Mouse (Mus musculus) 3T3-L1 (cell line): ENCODE data around the gene Ube2j2.

Experiments
- DNase-seq: peaks from one replicate; pipeline ENCODE4 v3.0.0-alpha.2; 2015; ENCODE audit warnings: low read depth, low spot score

Gene Ube2j2

DNA sequence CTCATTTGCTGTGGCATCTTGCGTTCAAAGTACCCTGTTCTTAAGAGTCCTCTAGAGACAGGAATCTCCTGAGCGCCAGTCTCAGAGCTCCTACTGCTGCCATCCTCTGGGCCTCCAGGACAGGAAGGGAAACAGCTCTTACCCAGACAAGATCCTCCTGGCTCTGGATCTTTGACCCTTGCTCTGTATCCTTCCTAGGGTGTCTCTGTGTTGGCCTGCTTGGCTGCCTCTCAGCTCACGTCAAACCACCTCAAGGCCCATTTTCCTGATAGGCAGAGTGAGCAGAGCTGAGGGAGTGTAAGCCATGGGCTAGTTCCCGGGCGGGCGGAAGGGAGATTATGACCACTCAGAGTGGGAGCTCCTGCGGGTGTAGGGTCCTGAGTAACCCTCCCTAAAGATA is 19.5 kb downstream of the Ube2j2 start:
- DNase-seq, result no peak

DNA sequence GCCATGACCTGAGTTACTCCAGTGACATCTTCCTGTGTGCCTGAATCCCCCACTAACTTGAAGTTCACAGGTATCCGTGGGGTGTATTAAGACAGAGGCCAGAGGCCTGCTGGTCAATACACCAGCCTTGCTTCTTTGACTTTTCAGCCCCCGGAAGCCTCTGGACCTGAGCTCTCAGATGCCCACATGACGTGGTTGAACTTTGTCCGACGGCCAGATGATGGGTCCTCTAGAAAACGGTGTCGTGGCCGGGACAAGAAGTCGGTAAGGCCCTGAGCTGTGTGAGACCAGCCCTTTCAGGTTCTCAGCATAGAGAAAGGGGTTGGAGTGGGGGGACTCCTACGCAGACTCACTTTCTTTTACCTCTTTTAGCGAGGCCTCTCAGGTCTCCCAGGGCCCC is 20.8 kb downstream of the Ube2j2 start:
- no peak for DNase-seq

DNA sequence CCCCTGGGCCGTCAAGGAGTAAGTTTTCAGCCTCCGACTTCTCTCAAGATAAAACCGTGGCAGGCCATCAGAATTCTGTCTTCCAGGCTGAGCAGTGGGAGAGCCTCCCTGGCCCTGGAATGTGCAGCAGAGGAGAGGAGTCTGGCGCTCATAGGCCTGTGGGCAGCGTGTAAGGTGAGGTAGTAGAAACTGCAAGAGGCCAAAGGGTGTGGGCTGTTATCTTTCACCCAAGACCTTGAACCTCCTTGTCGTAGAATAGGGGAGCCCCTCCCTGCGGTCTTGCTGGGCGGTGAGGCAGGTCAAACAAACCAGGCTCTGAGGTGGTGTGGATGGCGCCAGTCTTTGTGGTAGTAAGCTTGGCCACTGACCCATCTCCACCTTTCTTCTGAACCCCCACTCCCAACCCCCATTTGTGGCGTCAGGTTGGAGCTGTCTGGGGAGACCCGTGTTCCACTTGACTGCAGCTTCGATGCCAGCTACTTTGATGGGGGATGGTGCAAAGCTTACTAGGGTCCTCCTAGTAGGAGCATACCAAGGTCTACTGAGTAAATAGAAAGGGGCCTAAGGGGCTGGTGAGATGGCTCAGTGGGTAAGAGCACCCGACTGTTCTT is 25.5 kb downstream of the Ube2j2 start:
- no peak for DNase-seq

DNA sequence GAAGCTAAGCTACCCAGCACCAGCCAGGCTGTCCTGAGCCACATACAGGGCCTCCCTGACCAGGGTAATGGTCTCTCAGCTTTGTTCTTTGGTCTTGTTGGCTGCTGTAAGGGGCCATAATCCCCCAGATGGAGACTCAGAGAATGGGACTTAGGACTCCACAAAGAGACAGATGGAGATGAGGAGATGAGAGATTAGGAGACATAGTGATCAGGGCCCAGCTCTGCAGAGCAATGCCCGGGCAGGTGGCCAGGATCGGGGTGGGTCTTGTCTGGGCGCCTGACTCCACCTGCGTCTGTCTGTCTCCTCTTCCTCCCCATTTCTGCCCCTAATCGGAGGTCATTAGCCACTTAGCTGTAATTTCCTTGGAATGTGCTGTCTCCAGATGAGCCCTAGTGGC is 26.7 kb downstream of the Ube2j2 start:
- DNase-seq, result no peak

DNA sequence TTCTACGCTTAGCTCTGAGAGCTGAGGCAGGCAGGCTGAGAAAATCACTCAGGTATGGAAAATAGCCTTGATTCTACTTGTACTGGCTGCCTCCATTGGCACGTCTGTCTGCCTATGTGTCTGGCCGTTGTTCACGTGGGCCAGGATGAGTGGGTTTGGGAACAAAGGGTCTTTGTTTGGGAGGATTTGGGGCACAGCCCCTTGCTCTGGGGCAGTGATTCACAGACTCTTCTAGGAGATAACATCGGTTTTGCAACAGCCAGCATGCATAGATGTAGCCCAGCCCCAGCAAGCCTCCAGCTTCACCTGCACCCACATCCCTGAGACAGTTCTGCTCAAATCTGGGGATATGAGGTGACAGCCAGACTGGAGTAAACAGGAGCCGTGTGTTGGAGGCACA is 29.0 kb downstream of the Ube2j2 start:
- no peak for DNase-seq

DNA sequence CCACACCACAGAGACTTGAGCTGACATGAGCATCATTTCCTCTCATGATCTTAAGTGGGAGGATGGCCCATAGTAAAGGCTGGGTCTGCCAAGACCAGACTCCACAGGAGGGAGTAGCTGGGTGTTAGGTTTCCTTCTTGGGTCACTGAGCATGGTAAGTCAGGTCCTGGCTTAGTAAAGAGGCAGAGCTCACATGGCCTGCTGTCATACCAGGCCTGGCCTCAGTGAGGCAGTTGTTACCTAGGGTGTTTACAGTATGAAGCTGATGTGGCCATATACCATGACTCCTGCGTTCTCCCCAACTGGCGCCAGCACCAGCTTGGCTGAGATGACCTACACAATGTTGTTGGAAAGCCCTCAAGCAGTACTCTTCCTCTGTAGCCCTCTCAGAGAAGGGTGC is 29.6 kb downstream of the Ube2j2 start:
- no peak for DNase-seq

DNA sequence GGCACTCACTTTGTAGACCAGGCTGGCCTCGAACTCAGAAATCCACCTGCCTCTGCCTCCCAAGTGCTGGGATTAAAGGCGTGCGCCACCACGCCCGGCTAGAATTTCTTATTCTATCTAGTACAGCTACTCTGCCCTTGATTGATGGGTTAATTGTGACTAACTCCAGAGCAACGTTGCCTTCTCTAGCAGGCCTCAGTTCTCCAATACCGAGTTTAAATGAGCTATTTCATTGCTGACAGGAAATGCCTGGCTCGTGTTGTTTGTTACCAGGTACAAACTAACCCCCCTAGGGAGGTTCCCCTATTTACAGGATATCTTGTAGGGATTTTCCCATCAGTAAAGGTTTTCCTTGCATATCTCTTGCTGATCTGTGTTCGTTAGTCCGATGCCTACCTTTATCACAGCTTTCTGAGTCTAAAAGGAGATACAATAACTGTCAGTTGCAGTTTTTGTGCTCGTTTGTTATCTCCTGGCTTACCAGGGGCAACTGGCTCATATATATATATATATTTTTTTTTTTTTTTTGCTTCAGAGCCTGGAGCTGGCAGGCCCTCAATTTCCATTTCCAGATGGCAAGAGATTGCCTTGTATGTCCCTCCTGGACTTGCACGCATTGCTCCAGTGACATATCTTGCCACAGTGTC is 37.9 kb downstream of the Ube2j2 start:
- DNase-seq, result peak; percentile 58

DNA sequence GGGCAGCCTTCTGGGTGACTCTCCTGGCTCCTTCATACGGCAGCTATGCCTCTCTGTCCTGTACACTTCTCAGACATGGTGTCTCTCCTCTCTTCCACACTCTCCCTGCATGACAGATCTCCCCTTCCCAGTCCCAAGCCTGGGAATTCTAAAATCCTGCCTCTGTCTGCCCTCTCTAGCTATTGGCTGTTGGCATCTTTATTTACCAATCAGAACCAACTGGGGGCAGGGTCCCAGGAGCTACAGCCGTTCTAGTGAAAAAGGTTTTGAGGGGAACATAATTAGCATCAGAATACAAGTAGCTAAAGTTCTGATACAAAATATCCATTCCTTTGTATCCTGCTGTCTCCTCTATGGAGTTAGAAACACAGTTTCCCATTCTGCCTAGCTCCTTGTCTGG is 40.2 kb downstream of the Ube2j2 start:
- DNase-seq, result no peak

DNA sequence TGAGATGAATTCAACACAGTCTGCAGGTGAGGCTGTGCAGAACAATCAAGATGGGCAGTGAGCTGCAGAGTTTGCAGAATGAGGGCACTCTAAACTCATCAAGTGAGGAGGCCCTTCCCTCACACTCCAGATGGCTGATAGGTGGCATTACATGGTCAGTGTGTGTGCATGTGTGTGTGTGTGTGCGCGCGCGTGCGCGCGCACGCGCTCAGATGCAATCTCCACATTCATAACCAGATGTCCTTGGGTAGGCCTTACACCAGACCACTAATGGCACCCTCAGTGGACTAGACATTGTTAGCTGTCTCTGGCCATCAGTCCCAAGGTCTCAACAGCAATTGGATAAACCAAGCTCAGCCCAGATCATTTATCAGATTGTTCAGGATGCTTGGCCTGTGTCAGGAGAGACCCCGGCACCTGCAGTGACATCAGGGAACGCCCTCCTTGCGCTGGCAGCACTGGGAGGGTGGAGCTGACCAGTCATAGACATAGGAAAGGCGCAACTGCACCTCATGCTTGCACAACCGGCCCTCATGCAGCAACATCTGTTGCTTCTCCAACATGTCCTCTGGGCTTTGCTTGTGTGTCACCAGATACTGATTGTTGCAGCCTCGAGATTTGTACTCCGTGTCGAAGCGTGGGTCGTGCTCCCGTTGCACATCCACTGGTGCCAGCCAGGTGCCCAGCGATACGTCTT is 47.7 kb downstream of the Ube2j2 start:
- peak; percentile 24 for DNase-seq

DNA sequence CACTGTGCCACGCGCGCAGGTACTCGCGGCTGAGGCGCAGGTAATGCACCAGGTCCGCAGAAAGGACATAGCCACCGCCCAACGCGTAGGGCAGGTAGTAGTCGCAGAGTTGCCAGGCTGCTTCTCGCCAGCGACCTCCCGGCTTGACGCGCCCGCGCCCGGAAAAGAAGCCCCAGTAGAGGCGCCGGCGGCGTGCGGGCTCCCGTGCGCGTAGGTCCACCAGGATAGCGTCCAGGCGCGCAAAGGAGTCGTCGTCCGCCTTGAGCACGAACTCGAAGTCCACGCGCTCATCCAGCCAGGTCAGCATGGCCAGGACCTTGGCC is 48.2 kb downstream of the Ube2j2 start:
- no peak for DNase-seq

DNA sequence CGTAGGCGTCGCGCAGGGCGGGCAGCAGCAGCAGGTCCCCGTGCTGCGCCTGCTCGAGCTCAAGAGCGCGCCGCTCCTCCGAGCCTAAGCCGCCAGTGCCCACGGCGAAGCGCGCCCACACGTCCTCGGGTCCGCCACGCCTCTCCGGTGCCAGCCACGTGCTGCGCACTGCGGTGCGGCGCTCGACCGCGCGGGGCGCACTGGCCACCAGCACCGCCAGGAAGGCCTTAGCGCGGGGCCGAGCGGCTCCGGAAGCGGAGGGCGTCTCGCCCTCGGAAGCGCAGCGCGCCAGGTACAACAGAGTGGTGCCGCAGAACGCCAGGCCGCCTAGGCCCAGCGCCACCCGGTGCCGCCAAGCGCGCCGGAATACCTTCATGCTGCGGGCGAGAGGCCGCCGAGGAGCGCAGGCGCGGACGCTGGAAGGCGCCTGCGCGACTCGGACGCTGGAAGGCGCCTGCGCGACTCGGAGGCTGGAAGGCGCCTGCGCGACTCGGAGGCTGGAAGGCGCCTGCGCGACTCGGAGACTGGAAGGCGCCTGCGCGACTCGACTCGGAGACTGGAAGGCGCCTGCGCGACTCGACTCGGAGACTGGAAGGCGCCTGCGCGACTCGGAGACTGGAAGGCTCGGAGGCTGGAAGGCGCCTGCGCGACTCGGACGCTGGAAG is 48.7 kb downstream of the Ube2j2 start, which contains the start of the genes B3galt6 and Sdf4:
TSS of gene B3galt6 (minus strand) at position 409 of the 665 bp plus-strand sequence.
TSS of gene Sdf4 (plus strand) at position 632 of the 665 bp plus-strand sequence.
- peak; percentile 74 for DNase-seq

DNA sequence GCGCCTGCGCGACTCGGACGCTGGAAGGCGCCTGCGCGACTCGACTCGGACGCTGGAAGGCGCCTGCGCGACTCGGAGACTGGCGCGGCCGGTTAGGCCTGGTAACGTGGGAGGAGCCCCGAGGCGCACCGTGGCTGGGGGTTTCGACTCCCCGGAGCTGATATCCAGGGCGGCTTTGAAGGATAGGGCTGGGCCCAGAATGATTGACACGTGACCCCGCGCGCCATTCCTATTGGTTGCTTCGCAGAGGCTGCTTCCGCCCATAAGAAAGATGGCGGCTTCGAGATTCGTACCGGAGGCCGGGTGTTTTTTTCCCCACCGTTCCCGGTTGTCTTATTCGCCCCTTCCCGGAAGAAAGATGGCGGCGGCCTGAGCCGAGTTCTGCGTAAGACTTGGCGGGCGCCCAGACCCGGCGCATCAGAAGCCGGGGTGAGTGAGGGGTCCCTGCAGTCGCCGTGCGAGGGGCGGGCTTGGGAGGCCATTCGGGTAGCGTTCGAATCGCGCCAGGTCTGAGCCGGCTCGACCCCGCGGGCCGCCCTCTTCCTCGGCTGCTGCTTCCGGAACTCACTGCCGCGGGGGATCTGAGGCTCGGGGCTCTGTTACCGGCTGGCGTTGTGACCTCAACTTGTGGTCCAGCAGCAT is 49.4 kb downstream of the Ube2j2 start:
- peak; percentile 94 for DNase-seq

DNA sequence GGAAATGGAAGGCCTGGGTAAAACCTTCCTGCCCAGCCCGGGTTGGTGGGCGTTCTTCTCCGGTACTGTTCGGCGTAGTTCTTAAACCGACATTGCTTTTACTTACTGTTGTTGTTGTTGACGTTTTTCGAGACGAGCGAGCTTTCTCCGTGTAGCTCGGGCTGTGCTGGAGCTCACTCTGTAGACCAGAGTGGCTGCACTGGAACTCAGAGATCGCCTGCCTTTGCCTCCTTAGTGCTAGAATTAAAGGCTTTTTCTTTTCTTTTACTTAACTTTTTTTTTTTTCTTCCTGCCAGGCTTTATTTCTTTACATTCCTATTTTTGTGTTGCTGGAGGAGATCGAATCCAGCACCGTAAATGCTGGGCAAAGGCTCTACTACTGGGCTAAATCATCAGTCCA is 50.0 kb downstream of the Ube2j2 start:
- peak; percentile 32 for DNase-seq

DNA sequence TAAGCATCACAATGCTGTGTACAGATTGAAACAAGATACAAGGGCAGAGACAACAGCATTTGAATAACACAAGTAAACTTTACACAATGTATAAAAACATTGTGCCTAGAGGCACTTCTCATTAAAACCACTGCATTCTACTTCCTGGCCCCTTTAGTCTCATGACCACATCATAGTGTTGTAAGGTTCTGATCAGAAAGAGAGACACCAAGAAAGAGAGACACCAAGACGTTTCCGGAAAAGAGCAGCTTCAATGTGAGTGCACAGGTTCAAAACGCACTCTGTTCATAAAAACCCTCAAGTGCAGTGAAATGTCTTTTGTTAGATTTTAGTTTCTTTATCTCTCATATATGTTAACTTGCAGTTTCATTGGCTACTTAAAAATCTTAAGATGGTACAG is 60.5 kb downstream of the Ube2j2 start:
- DNase-seq, result no peak

DNA sequence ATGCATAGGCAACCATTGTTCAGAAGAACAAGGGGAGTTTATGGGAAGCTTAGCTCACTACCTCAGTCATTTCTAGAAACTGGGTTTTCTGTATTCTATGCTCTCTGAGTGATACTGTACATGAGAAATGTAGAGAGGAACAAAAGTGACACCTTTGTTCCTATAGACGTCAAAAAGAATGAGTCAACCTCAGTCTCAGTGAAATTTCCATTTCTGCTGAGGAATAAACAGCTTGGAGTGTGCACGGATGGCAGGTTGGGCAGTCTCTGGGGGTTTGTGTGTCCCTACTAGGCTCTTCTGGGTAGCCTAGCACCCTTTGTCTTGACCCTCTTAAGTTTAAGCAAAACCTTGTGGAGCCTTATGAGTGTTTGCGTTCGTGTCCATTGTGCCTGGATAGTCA is 64.7 kb downstream of the Ube2j2 start:
- DNase-seq, result no peak
